Mouse (Mus musculus): ENCODE data around the gene Ipo4.

The Ipo4 gene

DNA sequence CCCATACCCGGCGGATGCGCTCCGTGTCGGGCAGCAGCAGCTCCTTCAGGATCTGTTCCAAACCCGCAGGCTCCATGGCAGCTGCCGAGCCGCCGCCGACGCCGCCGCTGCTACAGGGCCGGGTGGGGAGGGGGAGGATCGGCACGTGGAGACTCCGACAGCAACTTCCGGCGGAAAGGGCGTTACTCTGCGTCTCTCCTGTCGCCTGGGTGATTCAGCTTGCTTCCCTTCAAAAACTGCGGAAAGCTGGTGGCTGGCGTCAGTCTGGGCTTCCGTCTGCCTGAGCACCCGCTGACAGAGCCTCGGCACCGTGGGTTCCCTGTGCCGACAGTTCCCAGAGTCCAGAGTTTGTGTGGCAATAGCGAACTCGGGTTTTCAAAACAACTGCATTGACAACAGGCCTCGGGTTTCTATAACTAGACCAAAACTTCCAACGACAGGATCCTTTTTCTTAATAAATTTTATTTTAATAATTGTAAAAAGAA, at the start of gene Ipo4:
Gene Ipo4, minus strand, starts transcription at position 435 of the 485 bp plus-strand sequence.
- peak; percentile 85 for DNase-seq

DNA sequence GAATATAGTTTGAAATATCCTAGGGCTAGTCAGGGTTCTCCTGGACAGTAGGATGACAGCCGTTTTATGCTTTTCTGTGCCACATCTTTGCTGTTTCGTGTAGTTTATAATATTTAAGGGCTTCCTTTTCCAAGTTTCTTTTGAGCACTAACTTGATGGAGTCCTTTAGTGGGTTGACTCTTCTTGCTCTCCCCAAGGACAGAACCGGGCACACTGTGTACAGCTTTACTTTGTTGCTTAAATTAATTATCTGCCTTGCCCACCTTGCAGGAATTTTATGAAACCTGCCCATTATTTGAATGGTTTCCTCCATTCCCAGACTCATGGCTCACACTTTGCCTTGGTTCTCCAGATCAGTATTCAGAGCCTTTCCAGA, 46.3 kb upstream of the Ipo4 start:
- no peak for DNase-seq

DNA sequence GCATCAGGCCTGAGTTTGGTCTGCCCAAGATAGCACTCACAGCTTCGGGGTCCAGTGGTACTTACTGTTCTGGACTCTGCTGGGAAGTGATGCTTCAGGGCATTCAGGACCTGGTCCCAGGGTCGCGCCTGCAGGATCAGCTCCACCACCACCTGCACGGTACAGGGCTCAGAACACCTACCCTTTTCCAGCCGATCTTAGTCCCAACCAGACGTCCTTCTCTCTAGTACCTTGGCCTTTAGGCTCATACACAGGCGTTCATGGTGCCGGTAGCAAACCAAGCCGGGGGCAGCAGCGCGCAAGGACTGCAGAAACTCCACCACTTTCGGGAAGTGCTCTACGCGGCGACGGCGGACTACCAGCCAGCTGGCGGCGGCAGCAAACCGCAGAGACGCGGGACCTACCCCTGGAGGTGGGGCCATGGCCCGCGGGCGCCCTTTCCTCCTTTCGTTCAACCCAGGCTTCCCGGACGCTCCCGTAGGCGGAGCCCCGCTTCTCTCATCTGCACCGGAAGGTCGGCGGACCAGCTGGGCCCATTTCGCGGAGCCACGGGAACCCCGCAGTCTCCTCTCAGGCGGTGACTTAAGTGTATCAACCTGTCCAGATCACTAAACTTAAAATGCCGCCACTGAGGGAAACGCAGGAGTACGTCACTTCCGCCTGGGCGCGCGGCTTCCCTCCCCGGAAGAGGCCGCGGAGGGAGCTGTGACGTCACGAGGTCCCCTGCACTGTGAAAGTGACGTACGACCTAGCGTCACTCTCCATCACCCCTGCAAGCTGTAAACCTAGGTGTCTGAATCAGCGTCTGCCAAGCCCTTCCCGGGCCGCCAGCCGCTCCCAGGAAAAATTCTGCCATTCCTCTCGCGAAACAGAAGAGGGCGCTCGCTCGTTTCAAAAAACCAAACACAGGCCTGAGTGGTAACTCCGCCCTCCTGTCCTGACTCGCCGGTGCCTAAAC, 45.7 kb upstream of the Ipo4 start, which contains the start of gene Tinf2:
Gene Tinf2, minus strand, starts transcription at position 661 of the 958 bp plus-strand sequence.
- DNase-seq = peak; percentile 93 to 94

DNA sequence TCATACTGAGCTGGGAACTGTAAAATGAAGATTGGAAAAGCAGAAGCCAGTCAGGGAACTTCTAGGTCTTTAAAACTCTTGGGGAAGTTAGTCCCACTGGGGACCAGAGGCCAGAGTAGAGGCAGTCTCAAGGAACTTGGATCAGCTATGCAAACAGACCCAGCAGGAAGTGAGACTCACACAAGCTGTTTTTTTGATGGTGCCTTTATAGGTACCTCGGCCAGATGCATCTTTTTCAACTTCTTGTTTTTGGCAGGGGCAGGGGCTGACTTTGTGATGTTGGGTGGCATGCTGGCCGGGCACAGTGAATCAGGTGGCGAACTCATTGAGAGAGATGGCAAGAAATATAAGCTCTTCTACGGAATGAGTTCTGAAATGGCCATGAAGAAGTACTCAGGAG, 41.9 kb upstream of the Ipo4 start:
- DNase-seq = no peak

DNA sequence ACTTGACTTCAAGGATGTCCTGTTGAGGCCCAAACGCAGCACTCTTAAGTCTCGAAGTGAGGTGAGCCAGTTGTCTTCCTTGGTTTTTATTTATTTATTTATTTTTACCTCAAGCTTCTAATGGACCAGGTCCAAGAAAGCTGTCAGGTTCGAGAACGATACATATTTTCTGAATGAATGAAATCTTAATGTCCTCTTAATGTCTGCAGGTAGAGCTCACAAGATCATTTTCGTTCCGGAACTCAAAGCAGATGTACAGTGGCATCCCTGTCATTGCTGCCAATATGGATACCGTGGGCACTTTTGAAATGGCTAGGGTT, 36.9 kb upstream of the Ipo4 start:
- DNase-seq = no peak

DNA sequence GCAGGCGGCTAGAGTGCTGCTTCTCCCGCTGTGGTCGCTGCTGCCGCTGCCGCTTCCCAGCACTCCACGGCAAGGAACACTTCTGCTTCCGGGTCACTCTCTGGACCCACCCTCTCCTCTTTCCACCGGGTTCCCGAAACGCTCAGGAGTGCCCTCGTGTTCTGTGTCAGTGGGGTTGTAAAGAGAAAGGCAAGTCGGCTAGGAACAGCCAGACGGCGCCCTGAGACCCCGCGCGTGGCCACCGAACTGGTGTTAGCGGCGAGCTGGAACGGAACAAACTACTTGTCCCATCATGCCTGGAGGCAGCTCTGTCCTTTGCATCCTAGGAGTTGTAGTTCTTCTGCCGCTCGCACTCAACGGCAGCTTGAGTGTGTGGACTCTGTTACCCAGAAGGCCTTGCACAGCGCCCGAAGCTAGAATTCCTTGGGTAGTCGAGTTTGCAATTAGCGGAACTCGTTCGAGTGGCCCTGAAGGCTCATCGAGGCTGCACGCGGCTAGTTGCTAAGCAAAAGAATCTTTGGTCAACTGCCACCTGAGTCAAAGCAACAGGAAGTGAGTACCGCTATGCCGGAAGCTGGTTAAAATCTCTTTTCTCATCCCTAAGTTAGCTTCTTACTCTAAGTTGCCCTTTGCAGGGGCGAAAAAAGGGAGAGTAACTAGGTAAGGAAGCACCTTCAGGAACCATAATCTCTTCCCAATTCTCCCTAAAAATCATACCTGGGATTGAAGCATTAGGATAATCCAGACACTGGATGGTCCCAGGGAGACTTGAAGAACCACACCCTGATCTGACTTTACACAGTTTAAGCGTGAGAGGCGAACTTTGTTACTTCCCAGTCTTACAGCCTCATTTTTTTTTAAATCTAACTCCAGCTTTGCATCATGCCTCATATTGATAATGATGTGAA, 36.3 kb upstream of the Ipo4 start, which contains the start of the genes Gmpr2 and Nedd8:
Gene Gmpr2, plus strand, starts transcription at position 109 of the 908 bp plus-strand sequence.
Gene Nedd8, minus strand, starts transcription at position 292 of the 908 bp plus-strand sequence.
- peak; percentile 83 to 93 for DNase-seq

DNA sequence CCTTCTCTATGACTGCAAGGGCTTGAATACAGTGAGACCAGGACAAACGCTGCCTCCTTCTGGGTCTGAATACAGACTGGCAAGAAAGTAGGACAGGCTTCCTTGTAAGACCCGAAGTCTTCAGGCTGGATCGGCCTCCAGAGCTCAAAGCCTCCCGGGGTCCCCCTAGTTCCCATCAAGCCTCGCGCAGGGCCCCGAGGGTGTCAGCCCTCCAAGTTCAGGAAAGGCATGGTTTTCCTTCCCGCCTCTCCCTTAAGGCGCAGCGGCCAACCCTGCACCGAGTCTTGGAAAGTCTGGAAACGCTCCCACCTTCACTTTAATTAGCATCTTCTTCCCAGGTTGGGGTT, 35.7 kb upstream of the Ipo4 start:
- DNase-seq = no peak

DNA sequence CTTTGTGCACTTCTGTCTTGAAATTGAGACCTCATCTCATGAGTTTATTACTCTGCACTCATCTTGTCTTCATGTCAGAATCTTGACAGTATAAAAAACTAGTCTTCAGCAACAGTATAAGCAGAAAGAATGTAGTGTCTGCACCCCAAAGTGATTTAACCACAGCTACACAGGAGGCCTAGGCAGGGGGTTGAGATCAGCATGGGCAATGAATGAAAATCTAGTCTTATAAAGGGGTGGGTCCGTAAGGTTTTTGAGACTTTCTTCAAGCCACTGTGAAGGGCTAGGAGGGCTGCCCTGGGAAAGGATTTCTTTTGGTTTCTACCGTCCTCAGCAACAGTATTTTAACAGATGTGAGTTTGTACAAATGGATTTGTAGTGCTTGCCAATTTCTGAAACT, 24.9 kb upstream of the Ipo4 start:
- DNase-seq = no peak

DNA sequence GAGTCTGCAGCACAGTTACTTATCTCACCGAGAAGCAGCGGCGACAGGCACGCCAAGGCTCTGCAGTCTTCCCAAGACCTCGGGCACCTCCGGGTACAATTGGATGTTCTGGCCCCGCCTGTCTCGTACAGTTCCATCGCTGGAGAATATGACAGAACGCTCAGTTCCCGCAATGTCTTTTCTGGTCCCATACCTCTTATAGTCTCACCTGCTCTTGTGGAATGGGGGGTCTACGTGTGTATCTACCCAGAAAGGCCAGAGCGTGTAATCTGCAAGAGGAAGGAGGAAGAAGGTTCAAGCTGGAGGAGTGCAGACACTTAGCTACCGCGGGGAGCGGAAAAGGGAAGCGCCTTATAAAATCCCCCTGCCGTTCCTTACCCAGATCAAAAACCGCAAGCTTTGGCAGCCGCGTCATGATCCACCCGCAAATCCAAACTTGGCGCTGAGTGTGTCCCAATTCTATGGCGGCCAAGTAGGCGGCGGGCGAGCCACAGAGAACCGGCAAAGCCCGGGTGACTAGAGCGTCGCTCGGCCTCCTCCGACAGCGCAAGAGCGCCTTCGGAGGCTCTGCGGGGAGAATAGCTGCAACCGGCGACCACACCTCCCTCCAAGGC, 24.3 kb upstream of the Ipo4 start, which contains the start of gene Mdp1:
Gene Mdp1, minus strand, starts transcription at position 549 of the 614 bp plus-strand sequence.
- peak; percentile 79 for DNase-seq

DNA sequence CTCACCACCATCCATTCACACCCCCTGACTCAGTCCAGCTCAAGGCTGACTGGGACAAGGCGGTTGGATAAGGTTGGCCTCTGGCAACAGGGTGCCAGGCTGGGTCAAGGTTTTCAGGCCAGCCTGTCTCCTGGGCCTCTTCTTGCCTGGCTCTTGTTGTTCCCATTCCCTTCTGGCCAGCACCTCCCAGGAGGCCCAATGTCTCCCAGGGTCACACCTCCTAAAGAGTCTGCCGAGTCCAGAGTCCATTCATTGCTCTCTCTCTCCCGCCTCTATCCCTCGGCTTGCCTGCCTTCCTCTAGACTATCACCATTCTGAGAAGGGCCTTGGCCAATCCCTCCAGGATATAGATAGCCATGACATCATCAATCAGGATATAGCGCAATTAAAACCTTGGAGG, 22.3 kb upstream of the Ipo4 start:
- no peak for DNase-seq

DNA sequence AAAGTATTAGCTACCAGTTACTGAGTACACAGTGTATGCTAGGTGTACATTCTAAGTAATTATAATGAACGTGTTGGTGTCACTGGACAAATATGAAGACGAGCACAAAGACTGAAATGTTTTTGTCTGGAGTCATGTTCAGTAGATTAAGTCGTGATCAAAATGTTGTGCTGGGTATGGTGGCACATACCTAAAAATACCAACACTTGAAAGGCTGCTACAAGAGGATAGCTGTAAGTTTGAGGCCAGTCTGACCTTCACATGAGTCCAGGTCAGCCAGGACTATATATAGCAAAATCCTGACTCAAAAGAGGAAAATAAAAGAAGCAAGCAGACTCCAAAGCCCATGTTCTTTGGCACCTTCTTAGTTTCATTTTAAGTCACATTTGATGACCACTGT, 21.2 kb upstream of the Ipo4 start:
- no peak for DNase-seq

DNA sequence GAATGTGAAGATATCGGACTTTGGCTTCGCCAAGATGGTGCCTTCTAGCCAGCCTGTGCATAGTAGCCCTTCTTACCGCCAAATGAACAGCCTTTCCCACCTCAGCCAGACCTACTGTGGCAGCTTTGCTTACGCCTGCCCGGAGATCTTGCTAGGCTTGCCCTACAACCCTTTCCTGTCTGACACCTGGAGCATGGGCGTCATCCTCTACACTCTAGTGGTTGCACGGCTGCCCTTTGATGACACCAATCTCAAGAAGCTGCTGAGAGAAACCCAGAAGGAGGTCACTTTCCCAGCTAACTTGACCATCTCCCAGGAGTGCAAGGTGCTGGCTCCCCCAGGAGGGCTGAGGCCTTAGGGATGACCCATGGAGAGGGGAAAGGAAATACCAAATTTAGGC, 15.8 kb upstream of the Ipo4 start:
- no peak for DNase-seq

DNA sequence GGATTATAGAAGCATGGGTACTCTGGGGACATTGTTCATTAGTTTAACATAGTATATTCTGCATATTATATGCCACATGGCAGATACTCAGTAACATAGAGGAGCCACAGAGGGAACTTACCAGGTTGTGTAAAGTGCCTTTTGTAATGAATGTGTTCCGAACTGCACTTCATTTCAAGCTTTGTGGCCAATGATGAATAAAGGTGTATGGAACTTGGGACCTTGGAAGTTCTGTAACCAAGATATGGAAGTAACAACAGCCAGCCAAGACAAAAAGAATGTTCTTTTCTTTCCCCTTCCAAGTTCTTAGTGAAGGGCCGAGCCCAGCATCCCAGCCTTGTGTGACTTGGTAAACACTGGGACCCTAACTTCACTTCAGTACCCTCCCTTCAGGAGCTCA, 14.1 kb upstream of the Ipo4 start, which contains the start of gene Tssk4:
Gene Tssk4, plus strand, starts transcription at position 301 of the 400 bp plus-strand sequence.
- DNase-seq = no peak

DNA sequence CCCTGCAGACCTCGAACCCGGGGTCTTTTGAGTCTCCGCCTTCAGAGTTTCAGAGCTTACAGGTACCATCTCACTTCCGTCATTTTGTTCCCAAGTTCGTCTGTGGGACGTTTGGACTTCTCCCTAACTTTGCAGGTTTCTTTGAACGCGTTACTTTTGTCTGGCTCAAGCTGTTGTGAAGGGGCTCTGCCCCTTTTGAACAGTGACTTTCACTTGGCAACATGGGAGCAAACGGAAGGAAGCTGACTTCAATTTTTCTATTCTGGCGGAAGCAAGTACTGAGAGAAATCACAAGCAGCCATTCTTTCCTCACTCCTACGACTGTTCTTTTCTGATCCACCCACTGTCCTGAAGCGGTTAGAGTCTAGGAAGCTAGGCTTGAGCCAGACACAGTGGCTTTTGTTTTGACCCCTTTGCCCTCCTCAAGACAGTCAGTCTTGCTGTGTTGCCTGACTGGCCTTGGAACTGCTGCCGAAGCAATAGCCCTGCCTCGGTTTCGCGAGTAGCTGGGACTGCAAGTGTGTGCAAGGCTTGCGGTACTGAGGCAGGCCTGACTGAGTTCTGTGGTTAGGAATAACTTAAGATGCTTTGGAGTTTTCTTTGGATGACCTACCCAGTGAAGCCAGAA, 8.6 kb upstream of the Ipo4 start:
- no peak for DNase-seq

DNA sequence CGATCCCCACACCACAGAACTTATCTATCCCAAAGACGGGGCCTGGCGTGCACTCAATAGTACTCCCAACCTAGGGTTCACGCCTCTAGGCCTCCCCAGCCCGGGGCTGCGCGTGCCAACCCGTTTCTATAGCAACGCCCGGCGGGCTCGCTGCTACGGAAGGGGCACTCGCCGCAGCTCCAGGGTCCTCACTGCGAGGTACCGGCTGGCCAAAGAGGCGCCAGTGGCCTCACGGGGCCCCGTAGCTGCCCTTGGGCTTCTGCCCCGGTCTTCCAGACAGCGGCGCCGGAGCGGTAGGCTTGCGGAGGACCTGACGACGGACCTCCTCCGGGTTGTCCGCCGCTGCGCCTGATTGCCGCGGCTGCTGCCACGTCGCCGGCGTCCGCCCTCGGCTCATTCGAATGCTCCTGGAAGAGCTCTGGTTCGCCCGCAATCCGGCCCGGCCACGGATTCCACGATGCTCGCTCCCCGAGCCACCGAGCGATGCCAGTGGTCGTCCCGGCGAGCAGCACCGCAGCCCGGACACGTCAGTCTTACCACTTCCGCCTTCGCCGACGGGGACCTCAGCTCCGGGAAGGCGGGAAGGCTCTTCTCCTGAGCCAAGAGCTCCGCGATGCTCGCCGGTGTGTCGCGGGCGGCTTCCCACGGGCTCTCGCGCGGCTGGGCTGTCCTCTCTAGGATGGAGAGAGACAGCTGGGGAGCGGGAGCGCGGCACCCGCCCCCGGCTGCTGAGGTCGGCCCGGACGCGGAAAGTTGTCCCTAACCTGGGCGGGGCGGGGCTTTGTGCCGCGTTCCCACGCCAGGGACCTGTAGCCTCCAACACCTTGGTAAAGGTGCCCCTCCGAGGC, 7.5 kb upstream of the Ipo4 start, which contains the start of gene Tm9sf1:
Gene Tm9sf1, minus strand, starts transcription at position 747 of the 848 bp plus-strand sequence.
- peak; percentile 83 to 88 for DNase-seq

DNA sequence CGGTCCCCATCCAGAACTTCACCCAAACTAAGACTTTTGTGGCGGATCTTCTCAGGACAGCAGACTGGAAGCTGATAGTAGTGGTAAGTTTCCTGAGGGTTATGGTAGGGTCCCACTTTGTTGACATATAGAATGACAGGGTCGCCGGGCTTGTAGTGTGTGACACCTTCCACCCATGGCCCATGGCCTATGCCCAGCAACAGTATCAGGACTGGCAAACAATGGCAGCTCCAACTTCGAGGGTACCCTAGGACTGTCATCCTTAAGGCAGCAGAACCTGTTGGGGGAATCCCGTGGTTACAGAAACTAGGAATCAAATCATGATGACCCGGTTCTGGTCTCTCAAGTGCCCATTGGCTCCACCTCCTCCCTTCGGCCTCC, 6.9 kb upstream of the Ipo4 start:
- no peak for DNase-seq

DNA sequence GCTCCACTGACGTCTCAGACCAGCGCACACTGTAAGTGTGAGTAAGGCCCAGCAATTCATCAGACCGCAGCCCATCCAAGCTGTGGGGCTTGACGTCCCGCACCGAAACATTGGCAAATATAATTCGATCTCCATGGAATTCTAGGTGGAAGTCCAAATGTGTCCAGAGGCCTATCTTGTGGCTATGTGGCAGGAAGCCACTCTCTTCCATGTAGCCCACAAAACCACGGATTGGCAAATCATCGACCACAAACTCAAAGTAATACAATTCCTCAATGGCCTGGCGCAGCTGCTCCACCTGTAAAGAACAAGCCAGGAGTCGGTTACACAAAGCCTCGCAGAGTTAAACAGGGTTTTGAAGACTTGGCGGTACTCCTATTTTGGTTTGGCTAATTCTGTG, 5.5 kb upstream of the Ipo4 start:
- no peak for DNase-seq

DNA sequence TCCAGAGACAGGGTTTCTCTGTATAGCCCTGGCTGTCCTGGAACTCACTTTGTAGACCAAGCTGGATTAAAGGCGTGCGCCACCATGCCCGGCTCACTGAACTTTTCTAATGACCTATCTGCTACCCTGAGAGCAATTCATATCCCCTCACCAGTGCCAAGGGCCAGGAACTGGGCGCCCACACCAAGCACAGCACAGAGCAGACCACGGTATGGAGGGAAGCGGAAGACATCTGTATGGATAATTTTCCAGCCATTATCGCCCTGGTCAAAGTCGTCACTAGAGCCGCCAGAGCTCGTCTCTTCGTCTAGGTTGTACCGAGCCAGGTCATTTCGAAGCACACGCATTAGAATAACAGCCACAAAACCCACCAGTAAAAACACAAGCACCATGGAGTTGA, 5.1 kb upstream of the Ipo4 start:
- no peak for DNase-seq

DNA sequence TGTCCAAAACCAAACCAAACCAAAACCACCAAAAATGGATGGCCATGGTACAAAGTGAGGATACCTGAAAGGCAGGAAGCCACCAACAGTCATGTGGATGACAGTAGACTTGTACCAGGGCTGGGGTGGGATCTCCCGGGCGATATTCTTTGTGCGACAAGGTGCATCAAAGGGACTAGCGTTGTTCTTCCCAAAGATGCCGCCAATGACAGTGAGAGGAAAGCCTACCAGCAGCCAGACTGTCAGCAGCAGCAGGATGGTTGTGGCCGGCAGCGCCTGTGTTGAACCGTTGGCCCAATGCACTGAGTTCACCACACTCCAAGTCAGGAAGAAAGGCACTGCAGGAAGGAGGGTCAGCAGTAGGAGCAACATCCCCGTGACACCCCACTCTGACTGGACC, 2.0 kb upstream of the Ipo4 start, which contains the start of gene Gm49378:
Gene Gm49378, minus strand, starts transcription at position 101 of the 400 bp plus-strand sequence.
- DNase-seq = no peak

DNA sequence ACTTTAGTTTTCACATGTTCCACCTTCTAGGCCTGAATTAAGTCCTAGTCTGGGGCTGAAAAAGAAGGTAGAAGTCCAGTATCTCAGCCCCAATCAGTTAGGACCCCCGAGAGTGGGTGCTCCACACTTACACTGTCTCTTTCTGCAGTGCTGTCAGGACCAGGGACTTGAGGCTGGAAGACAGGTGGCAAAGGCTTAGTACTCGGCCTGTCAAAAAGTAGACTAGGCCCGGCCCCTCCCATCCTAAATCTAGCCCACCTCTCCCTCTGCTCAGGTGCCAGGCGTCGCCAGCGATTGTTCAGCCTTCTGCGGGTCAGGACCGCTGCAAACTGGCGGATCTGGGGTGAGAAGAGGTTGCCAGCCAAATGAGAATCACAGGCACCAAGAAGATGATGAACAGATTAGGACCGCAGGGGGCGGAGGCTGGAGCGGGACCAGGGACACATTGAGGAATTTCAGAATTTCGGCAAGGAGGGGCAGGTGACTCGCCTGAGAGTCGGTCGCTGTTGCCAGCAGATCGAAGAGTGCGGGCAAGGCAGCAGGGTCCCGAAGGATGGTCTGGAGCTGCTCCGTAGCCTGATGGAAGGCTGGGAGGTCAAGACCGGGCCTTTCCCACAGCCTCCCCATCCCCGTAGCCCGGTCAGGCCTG, 759 bp downstream of the Ipo4 start:
- peak; percentile 63 to 64 for DNase-seq

DNA sequence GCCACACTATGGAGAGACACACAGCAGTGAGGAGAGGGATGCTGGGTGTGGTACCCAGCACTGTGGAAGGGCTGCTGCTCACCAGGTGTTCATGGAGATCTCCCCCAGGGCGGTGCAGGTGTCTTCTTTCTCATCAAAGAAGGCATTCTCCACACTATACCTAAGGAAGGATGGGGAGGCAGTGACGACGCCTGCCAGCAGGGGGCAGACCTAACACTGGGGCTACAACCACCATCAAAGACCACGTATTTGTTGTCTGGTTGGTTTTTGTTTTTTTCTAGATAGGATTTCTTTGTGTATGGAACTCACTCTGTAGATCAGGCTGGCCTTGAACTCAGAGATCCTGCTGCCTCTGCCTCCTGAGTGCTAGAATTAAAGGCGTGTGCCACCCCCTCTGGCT, 6.4 kb downstream of the Ipo4 start:
- DNase-seq = peak; percentile 28 to 32

Measured in cerebellum, postnatal 36 days (tissue).